Mouse (Mus musculus) thymus, postnatal 14 days (tissue): ENCODE results near the gene Cflar.

Source experiments
- DNase-seq: peaks from one replicate; pipeline ENCODE4 v3.0.0; 2021

Cflar gene

DNA sequence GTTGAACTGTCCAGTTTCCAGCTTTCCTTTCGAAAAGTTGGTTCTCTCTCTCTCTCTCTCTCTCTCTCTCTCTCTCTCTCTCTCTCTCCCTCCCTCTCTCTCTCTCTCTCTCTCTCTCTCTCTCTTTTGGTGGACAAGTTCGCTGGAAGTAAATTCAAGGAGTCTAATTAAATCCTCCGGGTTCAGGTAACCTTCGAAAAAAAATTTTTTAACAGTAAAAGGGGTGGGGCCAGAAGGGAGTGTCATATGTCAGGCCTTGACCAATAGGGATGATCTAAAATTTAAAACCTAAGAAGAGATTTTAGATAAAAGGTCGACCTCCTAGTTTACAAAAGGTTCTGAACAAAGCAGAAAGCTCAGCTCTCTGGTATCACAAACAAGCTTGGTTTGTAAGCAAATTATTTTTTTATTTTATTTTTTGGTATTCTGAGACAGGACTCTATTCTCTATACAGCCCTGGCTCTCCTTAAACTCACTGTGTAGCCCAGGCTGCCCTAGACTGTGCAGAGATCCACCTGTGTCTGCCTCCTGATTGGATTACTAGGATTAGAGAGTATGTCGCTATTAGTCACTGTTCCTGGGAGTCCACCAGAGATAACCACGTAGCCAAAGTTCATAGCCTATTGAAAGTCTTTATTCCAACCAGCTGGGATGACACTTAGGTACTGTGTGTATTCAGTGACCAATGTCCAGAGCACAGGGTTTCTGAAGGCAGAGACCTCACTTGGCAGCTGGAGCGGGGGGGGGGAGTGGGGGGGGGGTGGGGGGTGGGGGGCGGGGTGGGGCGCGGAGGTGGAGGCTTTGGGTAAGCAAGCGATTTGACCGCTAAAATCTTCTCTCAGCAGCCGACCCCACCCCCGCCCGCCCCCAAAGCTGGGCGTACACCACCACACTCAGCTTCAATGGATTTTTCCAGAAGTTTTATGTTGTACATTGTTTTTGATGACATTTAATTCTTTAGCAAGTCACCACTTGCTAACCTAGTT is 1.1 kb downstream of the Cflar start:
- DNase-seq = peak; percentile 73

DNA sequence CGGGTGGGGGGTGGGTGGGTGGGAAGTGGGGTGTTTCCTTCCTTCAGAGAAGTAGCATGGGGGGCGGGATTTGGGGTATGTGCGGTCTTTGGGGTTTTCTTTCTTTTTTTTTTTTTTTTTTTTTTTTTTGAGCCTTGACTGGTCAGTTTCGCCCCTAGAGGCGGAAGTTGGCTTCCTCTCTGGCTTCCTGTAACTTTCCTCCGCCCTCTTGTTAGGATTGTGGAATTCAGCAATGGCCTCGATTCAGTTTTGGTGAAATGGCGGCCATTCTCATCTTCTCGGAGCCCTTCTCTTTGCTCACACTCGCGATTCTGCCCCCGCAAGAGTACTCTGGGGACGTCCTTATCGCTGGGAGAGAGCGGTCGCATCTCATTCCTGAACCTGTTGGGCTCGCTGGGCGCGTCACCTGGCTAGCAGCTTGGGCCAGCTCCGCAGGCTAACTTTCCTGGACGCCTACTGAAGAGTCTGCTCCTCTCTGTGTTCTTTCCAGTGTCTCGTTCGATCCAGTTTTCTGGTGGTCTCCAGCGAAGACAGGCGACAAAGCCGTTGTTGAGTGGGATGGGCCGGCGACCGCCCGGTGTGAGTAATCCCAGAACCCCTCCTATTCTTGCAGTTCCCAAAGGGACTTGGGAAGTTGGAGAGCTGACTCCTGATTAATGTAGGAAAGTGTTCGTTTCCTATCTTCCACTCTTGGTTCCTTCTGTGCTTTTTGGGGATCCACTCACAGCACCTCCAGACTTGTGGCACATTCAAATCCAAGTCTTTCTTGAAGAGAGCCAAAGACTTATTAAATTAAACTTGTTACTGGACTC is 2.0 kb downstream of the Cflar start:
- peak; percentile 70 for DNase-seq

DNA sequence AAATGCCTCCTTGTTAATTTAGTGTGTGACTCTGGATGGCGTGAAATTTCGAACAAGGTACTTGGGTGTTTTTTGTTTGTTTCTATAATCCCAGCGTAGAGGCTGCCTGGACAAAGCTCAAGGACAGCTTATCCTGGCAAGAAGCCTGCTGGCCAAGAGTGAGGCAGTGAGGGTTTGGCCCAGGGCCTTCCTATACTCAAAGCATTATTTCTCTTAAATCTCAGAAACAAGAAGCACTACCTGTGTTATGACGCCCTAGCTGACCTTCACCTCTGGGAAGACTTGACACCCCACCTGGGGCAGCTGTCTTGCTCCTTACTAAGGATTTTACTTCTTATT is 2.6 kb downstream of the Cflar start:
- no peak for DNase-seq

DNA sequence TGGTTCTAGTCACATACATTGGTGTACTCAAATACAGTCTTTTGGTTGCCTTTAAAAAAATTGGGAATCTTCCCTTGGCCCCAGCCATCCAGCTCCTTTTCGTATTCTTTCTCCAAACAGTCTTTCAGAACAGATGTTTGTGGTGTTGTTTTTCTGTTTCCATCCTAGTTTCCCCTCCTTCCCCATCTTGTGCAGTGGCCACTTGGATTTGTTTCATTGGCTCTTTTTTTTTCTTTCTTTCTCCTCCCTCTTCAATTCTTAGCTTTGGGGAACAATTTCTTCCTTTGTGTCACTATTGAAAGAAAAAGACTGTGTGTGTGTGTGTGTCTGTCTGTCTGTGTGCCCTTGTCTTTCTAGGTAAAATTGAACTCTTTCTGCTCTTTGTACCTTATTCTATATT is 3.1 kb downstream of the Cflar start:
- no peak for DNase-seq

DNA sequence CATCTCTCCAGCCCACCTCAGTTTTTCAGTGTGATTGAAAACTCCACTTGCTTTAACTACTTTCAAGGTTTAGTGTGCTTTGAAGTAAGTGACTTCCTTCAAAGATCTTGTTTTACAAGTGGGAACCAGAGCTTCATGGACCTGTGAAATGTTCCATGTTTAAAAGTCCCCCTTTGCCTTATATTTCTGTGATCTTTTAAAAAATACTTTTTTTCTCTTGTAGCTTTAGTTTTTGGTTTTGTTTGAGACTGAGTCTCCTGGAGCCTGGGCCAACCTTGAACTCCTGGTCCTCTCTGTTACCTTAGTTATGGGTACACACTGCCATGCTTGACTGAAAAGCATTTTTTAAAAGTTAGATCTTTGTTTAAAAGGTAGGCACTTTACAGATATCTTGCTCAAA is 4.2 kb downstream of the Cflar start:
- DNase-seq = no peak

DNA sequence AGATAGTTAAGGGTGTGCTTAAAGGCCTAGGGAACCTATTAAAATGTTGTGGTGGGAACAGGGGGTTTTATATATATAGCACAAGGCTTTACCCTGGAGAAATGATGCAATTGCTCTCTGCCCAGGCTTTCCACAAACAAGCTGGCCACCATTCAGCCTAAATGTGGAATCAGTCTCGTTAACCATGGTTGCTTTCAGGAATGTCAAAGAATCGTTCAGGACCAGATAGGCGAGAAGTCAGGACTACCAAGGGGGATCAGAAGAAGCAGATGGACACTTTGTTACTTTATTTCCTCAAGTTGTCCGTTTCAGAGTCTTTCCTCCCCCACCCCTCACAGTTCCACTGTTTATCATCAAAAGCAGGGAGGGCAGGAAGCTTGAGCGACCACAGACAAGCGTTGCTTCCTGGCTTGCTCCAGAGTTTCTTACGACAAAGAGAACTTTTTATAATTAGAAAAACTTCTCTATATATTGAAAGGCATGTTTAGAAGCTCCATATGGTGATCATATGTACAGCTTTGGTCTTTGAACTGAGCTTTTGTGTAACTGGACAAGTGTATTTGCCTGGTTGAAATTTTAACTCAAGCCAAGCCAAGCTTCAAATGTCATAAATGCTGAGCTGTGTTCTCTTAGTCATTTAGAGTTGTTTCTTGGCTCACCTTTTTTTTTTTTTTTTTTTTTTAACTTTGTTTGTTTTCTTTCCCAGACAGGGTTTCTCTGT is 5.0 kb downstream of the Cflar start:
- DNase-seq = peak; percentile 62

DNA sequence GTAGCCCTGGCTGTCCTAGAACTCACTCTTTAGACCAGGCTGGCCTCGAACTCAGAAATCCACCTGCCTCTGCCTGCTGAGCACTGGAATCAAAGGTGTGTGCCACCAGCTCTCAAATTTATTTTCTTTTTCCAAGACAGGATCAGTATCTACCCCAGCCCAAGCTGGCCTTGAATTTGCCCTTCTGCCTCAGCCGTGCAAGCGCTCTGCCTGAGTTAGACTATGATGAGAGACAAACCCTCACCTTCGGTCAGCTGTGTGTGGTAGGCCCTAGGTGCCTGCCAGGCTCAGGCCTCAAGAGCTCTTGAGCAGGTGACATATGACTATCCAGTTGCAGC is 5.5 kb downstream of the Cflar start:
- DNase-seq = no peak

DNA sequence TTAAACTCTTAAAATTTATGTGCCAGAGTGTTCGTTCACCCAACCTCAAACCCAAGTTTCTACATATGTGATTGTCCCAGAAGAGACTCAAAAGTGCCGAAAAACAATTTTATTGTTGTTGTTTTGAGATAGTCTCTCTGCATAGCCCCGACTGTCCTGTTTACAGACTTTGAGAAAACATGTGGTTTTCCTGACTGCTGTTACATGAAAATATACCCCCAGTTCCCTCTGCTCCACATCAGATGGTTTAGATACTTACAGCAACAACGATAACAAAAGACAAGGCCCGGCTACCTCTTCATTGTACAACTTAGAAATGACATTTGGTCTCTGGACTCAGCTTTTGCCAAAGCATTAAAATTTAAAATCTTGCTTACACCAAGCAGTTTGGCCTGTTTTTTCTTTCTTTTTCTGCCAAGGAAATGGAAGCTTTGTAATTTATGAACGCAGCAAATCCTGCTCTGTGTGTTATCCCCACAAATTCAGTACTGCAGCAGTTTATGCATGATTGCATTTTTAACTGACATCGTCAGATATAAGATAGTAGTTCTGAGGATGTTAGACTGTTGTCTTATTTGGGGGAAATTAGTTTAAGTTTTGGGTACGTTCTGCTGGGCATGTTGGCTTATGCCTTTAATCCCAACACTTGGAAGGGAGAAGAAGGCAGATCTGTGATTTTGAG is 6.4 kb downstream of the Cflar start:
- DNase-seq = no peak

DNA sequence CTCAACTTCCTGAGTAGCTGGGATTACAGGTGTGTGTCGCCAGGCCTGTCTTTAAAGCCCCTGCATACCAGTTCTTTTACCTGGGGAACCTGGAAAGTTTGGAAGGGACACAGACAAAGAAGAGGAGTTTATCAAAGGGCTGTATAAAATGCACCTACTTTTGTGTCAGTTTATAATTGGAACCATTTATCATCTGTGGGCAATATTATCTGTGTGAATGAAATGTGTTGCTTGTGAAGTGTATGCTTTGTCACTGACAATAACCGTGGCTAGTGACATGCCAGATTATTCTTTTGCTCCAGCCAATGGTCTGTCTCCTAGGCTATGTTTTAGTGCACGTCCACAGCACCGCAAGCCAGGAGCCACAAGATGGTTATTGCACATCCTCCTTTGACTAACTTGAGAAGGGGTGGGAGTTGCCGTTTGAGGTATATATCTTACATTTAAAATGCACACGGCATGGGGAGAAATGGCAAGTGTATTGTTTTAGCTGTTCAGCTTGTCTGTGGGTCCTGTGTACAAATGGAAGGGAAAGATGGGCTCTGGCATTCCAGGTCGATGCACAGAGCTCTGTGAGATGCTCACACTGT is 8.1 kb downstream of the Cflar start:
- DNase-seq = no peak

DNA sequence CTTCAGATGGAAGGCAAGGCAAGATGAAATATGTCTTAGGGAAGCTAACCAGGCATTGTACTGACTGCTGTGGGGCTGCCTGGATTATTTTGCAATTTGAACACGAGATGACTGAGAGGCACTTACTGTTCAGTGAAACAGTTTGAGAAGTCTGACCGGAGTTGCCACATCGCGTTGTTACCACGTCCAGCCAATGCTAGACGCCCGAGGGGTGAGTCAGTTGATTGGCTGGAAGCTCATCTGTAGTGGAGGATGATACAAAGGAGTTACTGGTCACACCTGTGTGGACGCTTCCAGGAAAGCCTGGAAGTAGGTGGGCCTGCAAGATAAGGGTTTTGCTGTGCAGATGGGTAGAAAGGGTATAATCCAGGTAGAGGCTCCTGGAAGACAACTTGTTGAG is 8.8 kb downstream of the Cflar start:
- no peak for DNase-seq

DNA sequence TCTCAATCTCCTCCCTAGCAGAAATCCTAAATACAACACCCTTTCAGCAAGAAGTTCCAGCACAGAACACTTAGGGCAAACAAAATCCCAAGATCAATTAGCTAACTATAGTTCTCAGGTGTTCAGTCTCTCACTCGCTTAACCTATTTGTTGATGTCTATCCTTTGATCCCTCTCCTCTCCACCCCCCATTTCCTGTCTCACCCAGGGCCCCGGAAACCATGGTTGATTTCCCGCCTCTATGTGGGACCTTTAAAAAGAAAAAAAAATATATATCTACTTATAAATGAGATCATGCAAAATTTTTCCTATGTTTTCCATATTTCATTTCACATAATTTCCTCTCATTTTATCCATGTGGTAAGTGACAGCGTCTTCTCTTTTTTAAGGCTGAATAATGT is 9.7 kb downstream of the Cflar start:
- DNase-seq = peak; percentile 82

DNA sequence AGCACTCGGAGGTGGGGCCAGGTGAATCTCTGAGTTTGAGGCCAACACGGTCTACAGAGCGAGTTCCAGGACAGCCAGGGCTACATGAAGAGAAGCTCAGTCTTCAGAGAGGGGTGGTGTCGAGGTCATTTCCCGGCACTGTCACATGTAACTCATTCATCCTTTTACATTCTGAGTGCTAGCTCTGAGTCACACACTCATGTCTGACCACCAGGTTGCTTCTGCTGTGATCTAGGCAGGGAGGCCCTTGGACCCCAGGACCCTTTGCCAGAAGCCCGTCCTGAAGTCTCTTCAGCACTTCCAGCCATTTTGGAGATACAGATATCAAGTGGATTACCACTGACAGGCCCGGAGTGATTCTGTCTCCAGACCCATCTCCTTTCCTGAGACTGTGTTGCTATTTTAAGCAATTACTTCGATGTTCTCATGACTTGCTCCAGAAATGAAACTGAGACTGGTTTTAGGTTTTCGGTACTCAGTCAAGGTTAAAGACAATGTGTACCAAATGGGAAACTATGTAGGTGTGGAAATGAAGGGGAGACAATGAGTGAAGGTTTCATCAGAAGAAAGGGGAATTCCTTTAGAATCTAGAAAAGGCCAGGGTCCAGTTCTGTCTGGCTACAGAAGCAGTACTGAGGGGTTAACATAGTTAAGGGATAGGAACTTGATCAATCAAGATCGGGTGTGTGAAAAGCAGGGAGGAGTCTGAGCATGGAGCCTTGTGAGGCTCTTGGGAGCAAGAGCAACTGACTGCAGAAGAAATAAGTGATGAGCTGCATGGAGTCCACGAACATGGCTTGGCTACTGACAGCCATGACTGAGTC is 11.0 kb downstream of the Cflar start:
- DNase-seq = no peak

DNA sequence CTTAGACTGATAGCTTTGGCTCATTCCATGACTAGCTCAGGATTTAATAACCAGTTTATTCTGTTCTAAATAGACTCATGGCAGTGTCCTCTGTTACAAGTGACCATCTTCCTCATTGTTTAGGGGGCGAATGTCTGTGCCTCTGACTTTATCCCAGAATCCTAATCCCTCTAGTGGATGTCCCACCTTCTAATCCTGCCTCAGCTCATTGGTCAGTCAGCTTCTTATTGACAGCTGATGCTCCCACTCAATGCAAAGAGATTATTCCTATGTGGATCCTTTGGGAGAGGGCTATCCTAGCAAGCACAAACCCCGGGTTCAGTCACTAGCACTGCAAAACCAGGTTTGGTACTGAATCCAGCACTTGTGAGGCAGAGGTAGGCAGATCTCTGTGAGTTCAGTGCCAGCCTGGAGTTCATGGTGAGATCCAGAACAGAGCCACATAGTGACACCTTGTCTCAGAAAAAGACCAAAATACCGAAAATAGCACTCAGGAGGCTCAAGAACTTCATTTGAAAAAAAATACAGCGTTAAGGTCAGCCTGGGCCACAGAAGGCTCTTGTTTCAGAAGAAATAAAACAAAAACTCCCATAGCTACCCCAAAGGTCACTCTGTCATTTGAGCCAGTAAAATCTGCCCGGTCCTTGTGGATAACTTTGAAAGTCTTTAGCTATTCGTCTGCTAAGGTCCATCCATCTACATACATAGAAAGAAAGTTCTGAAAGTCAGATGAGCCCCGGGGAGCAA is 11.9 kb downstream of the Cflar start:
- no peak for DNase-seq

DNA sequence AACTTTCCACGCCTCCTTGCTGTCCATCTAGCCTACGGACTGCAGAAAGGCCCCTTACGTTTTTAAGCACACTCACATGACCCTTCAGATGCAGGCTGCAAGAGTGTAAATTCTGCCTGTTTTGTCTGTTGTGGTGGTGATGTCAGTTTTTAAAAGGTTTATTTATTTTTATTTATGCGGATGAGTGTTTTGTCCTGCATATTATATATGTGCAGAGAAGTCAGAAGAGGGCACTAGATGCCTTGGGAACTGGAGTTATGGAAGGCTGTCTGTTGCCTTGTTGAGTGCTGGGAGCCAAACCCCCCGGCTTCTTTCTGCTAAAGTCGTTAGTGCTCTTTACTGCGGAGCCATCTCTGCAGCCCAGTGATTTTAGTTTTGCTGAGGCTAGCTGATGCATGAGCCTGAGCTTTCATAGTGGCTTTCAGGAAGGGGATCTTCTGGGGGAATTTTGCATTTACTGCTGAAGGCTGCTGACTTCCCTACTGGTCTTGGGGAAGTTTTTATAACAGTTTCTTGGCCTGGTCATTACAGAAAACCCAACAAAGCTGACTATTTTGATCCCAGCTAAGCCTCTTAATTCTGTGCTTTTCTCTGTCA is 12.6 kb downstream of the Cflar start:
- DNase-seq = no peak

DNA sequence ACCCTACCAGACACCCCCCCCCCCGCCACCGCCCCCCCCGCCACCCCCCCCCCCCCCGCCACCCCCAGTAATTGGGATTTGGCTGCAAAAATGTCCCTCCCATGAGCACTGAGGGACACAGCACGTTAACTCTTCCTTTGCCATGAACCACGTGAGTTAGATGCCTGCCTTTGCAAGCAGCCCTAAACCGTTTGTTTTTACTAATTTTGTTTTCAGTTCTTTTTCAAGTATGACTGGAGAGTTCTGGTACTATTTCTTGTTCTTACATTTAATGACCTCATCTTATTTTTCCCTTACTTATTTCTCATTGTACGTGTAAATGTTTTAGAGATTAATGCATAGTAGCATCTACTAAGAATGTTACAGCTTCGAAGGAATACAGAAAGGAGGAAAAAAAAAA is 13.2 kb downstream of the Cflar start:
- no peak for DNase-seq

DNA sequence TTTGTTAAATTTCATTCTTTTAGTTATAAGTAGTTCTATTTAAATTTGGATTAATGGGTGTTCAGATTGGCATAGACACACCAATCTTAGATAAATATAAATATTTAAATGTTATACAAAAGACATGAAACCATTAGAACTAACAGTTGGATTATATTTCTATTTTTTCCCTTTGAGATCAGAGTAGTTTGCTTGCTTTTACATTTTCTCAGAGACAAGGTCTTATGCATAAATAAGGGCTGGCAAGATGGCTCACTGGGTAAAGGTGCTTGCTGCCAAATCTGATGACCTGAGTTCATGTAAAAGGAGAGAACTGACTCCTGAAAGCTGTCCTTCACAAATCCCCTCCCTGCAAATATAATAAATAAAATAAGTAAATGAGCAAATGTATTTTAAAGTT is 13.8 kb downstream of the Cflar start:
- no peak for DNase-seq

DNA sequence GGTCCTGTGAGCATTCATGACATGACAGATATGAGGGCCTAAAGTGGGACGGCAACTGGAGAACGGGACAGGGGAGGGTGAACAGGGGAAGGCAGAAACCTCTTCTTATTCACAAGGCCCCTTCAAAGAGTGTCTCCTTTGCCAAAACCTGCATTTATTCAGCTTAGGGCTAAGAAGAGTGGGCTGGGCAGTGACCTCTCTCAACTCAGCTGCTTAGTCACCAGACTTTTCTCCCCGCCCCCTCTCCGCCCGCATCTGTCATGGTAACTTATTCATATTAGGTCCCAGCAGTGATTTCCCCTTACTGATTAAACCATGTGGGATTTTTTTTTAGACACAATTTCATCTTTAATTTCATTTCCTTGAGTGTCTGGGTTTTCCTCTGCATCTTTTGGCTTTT is 14.5 kb downstream of the Cflar start:
- DNase-seq = no peak

DNA sequence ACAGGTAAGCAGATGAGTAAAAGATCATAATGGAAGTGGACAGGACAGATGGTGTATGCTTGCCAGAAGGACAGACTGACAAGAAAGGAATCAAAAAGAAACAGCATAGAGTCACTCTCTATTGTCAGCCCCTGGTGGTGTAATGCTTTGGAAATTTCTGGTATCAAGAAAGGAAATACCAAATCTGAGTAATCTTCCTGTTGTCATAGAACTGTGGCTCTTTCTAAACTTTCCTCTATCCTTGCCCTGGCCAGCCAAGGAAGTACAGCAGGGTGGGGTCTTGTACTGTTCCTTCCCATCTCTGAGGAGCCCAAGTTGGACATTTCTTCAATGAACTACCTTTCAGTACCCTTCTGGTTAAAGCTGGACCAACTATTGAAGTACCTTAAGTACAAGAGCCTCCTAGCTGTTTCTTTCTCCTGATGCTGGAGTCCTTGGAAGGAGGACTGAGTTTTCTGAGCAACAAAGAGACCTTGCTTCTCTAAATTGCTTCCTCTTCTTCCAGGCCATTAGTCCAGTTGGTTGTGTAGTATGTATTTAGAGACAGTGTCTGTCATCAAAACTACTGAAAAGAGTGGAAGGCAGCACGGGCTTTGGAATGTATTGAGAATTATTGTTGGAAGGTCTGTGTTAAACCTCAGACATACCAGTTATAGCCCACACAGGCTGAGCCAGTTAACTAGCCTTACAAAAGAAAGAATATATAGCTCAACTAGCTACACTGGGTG is 15.9 kb downstream of the Cflar start:
- DNase-seq = no peak

DNA sequence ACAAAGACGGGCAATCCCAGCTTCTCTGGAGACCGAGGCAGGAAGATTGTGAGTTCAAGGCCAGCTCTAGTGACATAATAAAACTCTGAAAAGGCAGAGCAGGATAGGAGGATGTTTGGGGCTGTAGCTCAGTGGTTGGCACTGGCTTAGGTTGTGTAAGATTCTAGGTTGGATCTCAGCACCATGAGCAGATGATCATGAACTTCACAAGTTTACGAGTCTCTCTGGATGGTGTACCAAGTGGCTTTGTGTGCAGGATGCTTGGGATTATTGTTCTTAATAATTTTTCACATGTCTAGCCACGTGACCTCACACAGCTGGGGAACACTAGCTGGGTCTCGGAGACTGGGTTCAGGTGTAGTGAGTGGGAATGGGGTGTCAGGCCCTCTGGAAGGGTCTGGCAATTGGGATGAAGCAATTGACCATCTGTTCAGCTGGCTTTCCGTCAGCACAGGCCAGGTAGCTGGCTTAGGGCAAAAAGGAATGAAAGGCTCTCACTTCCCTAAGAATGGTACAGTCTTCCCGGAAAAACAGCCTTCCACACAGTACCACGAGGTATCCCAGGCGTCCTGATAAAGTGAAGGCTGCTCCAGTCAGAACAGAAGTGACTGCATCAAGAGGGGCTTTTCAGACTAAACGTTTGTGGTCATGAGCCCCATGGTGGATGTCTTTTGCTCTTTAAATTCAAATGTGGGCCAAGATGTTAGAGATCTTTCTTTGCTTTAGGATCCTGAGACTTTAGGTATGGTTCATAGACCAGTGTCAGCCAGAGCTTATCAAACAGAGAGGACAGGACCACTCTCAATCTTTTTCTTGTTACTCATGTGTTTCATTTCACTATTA is 16.7 kb downstream of the Cflar start:
- DNase-seq = no peak
